Mouse (Mus musculus) heart, embryonic 11.5 days (tissue): ENCODE measurements around the gene Eva1a. TPM values are rescaled to one million over a fixed set of nuclear protein-coding genes. Genes with fewer than 3 reads are reported as not detected.
A peak's percentile ranks its signal among the peaks of the same experiment; 100 is the strongest.

Experiments
- ATAC-seq: fragments of 200-750 bp; cut with Nextera tagmentation; replicated peaks from 2 replicates; pipeline ENCODE4 v1.8.0; 2017; ENCODE audit warnings: moderate library complexity; ENCODE audit not compliant: insufficient number of reproducible peaks, low FRiP score, low TSS enrichment
- H3K27ac ChIP-seq: fragments of 300-500 bp; sonication (generic); 2 replicates; pipeline ENCODE4 v1.5.1; 2014; ENCODE audit warnings: mild to moderate bottlenecking, low read depth, low read length
- H3K27me3 ChIP-seq: fragments of 300-500 bp; sonication (generic); 2 replicates; pipeline ENCODE4 v1.6.1; 2014; ENCODE audit warnings: mild to moderate bottlenecking, low read length, mixed read lengths; ENCODE audit not compliant: control insufficient read depth, insufficient read depth
- H3K36me3 ChIP-seq: fragments of 300-500 bp; sonication (generic); 2 replicates; pipeline ENCODE4 v1.6.1; 2014; ENCODE audit warnings: mild to moderate bottlenecking, low read length, moderate library complexity, mixed read lengths; ENCODE audit not compliant: control insufficient read depth, insufficient read depth
- H3K4me1 ChIP-seq: fragments of 300-500 bp; sonication (generic); 2 replicates; pipeline ENCODE4 v1.6.1; 2014; ENCODE audit warnings: low read length; ENCODE audit not compliant: control insufficient read depth, insufficient read depth
- H3K4me2 ChIP-seq: fragments of 300-500 bp; sonication (generic); 2 replicates; pipeline ENCODE4 v1.6.1; 2014; ENCODE audit warnings: mild to moderate bottlenecking, moderate library complexity
- H3K4me3 ChIP-seq: fragments of 300-500 bp; sonication (generic); 2 replicates; pipeline ENCODE4 v1.5.1; 2014; ENCODE audit warnings: low read depth, low read length
- H3K9ac ChIP-seq: fragments of 300-500 bp; sonication (generic); 2 replicates; pipeline ENCODE4 v1.6.1; 2014; ENCODE audit warnings: mild to moderate bottlenecking, low read depth, low read length, moderate library complexity
- H3K9me3 ChIP-seq: fragments of 300-500 bp; sonication (generic); replicated peaks from 2 replicates; pipeline ENCODE4 v1.6.1; 2016; ENCODE audit warnings: low read length; ENCODE audit not compliant: control insufficient read depth
- WGBS: fragments of 180-500 bp; shearing (Covaris S2); extraction: QIAGEN DNeasy Blood & Tissue Kit; methylation state at CpG from one replicate; pipeline ENCODE4 v1.1.7; 2014; ENCODE audit not compliant: insufficient replicate concordance; 5-methylcytosine and 5-hydroxymethylcytosine counted together
- polyA plus RNA-seq: library from polyadenylated mRNA; unstranded; fragments of >200 nt; fragmentation: Nextera tagmentation; extraction: Ambion mirVana; gene quantifications from 2 replicates; pipeline ENCODE4 v1.2.1, GENCODE M21; 2014

The Eva1a gene
- polyA plus RNA-seq, 1 experiment from 2014 or later: 6.4 TPM

GRCm38 (mm10) chr6:82125134-82125533 is 84.3 kb downstream of the Eva1a start:
- 69% methylated on average over 2 of the region's 2 CpGs for WGBS
- Histone ChIP-seq H3K4me2 (no peak overlapping the region), H3K27ac (no peak overlapping the region), H3K4me3 (no peak overlapping the region), H3K9ac (no peak overlapping the region), H3K36me3 (no peaks in the 10 kb centered on the region), H3K4me1 (no peaks in the 10 kb centered on the region), H3K27me3 (peaks cover 2% of the 10 kb centered on the region; the same call in 1 of the 2 replicates), H3K9me3 (no peaks in the 10 kb centered on the region; the same call in 1 of the 2 replicates)
- ATAC-seq: no peak

GRCm38 (mm10) chr6:82127827-82128226 is 87.0 kb downstream of the Eva1a start:
- Histone ChIP-seq H3K4me3 (no peak overlapping the region), H3K36me3 (no peaks in the 10 kb centered on the region), H3K9me3 (no peaks in the 10 kb centered on the region; the same call in 1 of the 2 replicates), H3K27me3 (no peaks in the 10 kb centered on the region), H3K4me1 (peaks cover 4% of the 10 kb centered on the region; the same call in 1 of the 2 replicates), H3K27ac (no peak overlapping the region), H3K4me2 (no peak overlapping the region), H3K9ac (no peak overlapping the region)
- ATAC-seq: no peak
- WGBS: 62% methylated on average over 9 of the region's 9 CpGs

- Histone ChIP-seq H3K4me3 (no peak overlapping the region), H3K4me1 (peaks cover 5% of the 10 kb centered on the region; the same call in 1 of the 2 replicates), H3K27me3 (no peaks in the 10 kb centered on the region), H3K27ac (no peak overlapping the region), H3K4me2 (no peak overlapping the region), H3K9me3 (no peaks in the 10 kb centered on the region), H3K36me3 (no peaks in the 10 kb centered on the region), H3K9ac (no peak overlapping the region)
- 65% methylated on average over 9 of the region's 9 CpGs for WGBS
- no peak for ATAC-seq
Observed at GRCm38 (mm10) chr6:82129630-82130217, 88.9 kb downstream of the Eva1a start.

DNA sequence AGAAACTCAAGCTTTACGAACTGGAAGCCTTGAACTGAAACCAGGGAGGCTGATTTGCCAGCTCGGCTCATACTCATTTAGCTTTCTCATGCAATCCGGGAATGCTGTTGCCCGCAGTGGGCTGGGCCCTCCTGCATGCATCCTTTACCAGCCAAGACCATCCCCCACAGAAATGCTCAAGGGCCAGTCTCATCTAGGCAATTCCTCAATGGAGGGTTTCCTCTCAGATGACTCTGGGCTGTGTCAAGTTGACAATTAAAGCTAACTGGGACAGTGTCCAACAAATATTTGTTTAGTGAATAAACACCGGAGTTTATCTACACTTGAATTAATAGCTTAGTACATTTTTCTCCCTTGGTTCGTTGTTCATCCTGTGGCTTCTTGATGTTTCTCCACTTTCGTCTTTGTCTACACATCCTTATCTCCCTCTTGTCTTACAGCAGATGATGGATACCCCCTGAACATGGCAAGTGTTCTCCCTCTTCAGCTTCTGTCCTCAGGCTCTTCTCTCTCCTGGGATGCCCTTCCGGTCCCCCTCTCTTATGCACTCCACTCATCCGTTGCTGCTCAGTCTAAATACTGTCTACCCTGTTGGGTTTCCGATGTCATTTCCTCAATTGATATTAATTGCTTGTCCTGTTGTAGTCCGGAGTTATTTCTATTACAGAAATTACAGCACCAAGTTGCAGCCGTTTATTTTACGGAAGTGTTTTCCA is 92.2 kb downstream of the Eva1a start:
- 48% methylated on average over 13 of the region's 13 CpGs for WGBS
- ATAC-seq: no peak
- H3K36me3 ChIP-seq: no peaks in the 10 kb centered on the region
- no peak overlapping the region for H3K4me3 ChIP-seq
- no peak overlapping the region for H3K27ac ChIP-seq
- H3K4me1 ChIP-seq: peaks cover 5% of the 10 kb centered on the region; the same call in 1 of the 2 replicates
- H3K27me3 ChIP-seq: no peaks in the 10 kb centered on the region
- H3K9ac ChIP-seq: no peak overlapping the region
- no peaks in the 10 kb centered on the region for H3K9me3 ChIP-seq
- H3K4me2 ChIP-seq: no peak overlapping the region

GRCm38 (mm10) chr6:82133592-82133978 is 92.7 kb downstream of the Eva1a start:
- Histone ChIP-seq H3K4me1 (peaks cover 5% of the 10 kb centered on the region; the same call in 1 of the 2 replicates), H3K36me3 (no peaks in the 10 kb centered on the region), H3K9ac (no peak overlapping the region), H3K27ac (no peak overlapping the region), H3K4me2 (no peak overlapping the region), H3K9me3 (no peaks in the 10 kb centered on the region), H3K4me3 (no peak overlapping the region), H3K27me3 (no peaks in the 10 kb centered on the region)
- no peak for ATAC-seq
- WGBS: 79% methylated on average over 7 of the region's 7 CpGs

GRCm38 (mm10) chr6:82135959-82136712 is 95.3 kb downstream of the Eva1a start:
- WGBS: 54% methylated on average over 13 of the region's 13 CpGs
- Histone ChIP-seq H3K4me3 (no peak overlapping the region), H3K36me3 (no peaks in the 10 kb centered on the region), H3K27ac (no peak overlapping the region), H3K9ac (no peak overlapping the region), H3K4me2 (no peak overlapping the region), H3K9me3 (0 out of 2 replicates have a peak, but pooled peaks cover 2% of the 10 kb centered on the region), H3K27me3 (no peaks in the 10 kb centered on the region), H3K4me1 (peaks cover 5% of the 10 kb centered on the region; the same call in 1 of the 2 replicates)
- ATAC-seq: 0 out of 2 replicates have a peak, but pooled peaks have one; percentile 22

Other genes with a start within 250 kb of the Eva1a start
- 7.8 and 9.0 TPM in 2 replicates for gene Gcfc2, start 117.4 kb upstream of the Eva1a start, polyA plus RNA-seq
- 73.6 and 80.0 TPM in 2 replicates for gene Mrpl19, start 75.1 kb upstream of the Eva1a start, polyA plus RNA-seq